Mouse (Mus musculus) right cerebral cortex, adult 2 months (tissue): ENCODE data around the gene Taar5.

Experiments used
- DNase-seq, 2 experiments: peaks; one replicate each; pipeline ENCODE4 v3.0.0; 2021 to 2022; ENCODE audit warnings: low spot score in 2 of 2

Gene Taar5

DNA sequence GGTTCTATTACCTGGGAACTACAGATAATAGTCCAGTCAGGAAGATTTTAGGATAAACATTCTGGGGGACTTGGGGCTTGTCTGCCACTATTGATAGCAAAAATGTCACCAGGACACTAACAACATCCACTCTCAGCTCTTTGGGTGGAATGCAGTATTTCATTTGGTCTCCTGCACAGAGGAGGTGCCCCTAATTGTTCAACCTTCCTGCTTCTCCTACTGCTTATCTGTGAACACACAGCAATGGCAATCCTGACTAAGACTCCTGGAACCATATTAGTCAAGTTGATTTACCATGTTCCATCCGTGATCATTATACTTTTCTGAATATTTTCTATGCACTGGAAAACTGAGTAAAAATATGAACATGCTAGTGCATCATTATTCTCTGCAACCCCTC is 37.6 kb downstream of the Taar5 start:
- no peak for DNase-seq
